Mouse (Mus musculus): ENCODE measurements at regions not wholly inside any gene's neighbourhood (a gene's known extent, or its start where the extent isn't known, plus 50 kb on each side); places are given as distances from the start of the nearest gene placed in this dataset.
A peak's percentile ranks its signal among the peaks of the same experiment; 100 is the strongest.

- Histone ChIP-seq H3K27me3 (ENCODE audit: insufficient read depth, low read length) (no peaks in the 10 kb centered on the region), H3K36me3 (ENCODE audit: insufficient read depth) (no peaks in the 10 kb centered on the region), H3K4me2 (ENCODE audit: low read depth) (no peak overlapping the region), H3K9ac (no peak overlapping the region), H3K4me1 (ENCODE audit: insufficient read depth) (no peaks in the 10 kb centered on the region), H3K4me3 (ENCODE audit: low read depth, low read length) (no peak overlapping the region), H3K27ac (ENCODE audit: low read depth, low read length) (no peak overlapping the region), H3K9me3 (ENCODE audit: low read length) (no peaks in the 10 kb centered on the region)
- 28% methylated on average over 1 of the region's 1 CpGs for WGBS
- TF ChIP-seq CTCF (IDR thresholded peaks at IDR 0.05; ENCODE audit: low read depth) = no peak
- peak; percentile 66 for DNase-seq
- ATAC-seq = peak; percentile 83
Observed at GRCm38 (mm10) chr9:26383996-26384395, 349.5 kb upstream of the B3gat1 start.

GRCm38 (mm10) chr9:26398635-26399034 lies 334.9 kb upstream of the B3gat1 start:
- no peak overlapping the region for H3K9ac ChIP-seq
- H3K9me3 ChIP-seq (ENCODE audit: low read length) = no peaks in the 10 kb centered on the region
- ATAC-seq (no peak), DNase-seq (peak; percentile 51)
- no peak overlapping the region for H3K27ac ChIP-seq (ENCODE audit: low read depth, low read length)
- WGBS = 69% methylated on average over 3 of the region's 3 CpGs
- H3K4me2 ChIP-seq (ENCODE audit: low read depth) = no peak overlapping the region
- H3K4me3 ChIP-seq (ENCODE audit: low read depth, low read length) = no peak overlapping the region
- H3K36me3 ChIP-seq (ENCODE audit: insufficient read depth) = no peaks in the 10 kb centered on the region
- no peaks in the 10 kb centered on the region for H3K27me3 ChIP-seq (ENCODE audit: insufficient read depth, low read length)
- TF ChIP-seq CTCF (IDR thresholded peaks at IDR 0.05; ENCODE audit: low read depth) = no peak
- H3K4me1 ChIP-seq (ENCODE audit: insufficient read depth) = no peaks in the 10 kb centered on the region

- H3K4me3 ChIP-seq (ENCODE audit: low read depth, low read length) = no peak overlapping the region
- 49% methylated on average over 11 of the region's 11 CpGs for WGBS
- no peak; the same call in 1 of the 2 replicates for ATAC-seq
Observed at GRCm38 (mm10) chr9:26422897-26423823, 310.4 kb upstream of the B3gat1 start.

GRCm38 (mm10) chr9:26435507-26435906 lies 298.0 kb upstream of the B3gat1 start:
- no peak overlapping the region for H3K4me3 ChIP-seq (ENCODE audit: low read depth, low read length)
- H3K27ac ChIP-seq (ENCODE audit: low read depth, low read length) = no peak overlapping the region
- TF ChIP-seq CTCF (IDR thresholded peaks at IDR 0.05; ENCODE audit: low read depth) = no peak
- no peaks in the 10 kb centered on the region for H3K27me3 ChIP-seq (ENCODE audit: insufficient read depth, low read length)
- ATAC-seq (no peak), DNase-seq (peak; percentile 35)
- no peaks in the 10 kb centered on the region for H3K9me3 ChIP-seq (ENCODE audit: low read length)
- H3K4me2 ChIP-seq (ENCODE audit: low read depth) = no peak overlapping the region
- WGBS = 26% methylated on average over 2 of the region's 2 CpGs
- H3K36me3 ChIP-seq (ENCODE audit: insufficient read depth) = no peaks in the 10 kb centered on the region
- H3K4me1 ChIP-seq (ENCODE audit: insufficient read depth) = no peaks in the 10 kb centered on the region
- H3K9ac ChIP-seq = no peak overlapping the region

More at GRCm38 (mm10) chr9:26422897-26423823, 310.4 kb upstream of the B3gat1 start:
- no peaks in the 10 kb centered on the region for H3K36me3 ChIP-seq (ENCODE audit: insufficient read depth)
- no peaks in the 10 kb centered on the region for H3K27me3 ChIP-seq (ENCODE audit: insufficient read depth, low read length)
- no peak overlapping the region for H3K27ac ChIP-seq (ENCODE audit: low read depth, low read length)
- no peaks in the 10 kb centered on the region for H3K4me1 ChIP-seq (ENCODE audit: insufficient read depth)
- no peak for TF ChIP-seq CTCF (IDR thresholded peaks at IDR 0.05; ENCODE audit: low read depth)
- H3K4me2 ChIP-seq (ENCODE audit: low read depth) = no peak overlapping the region
- H3K9ac ChIP-seq = no peak overlapping the region
- no peaks in the 10 kb centered on the region for H3K9me3 ChIP-seq (ENCODE audit: low read length)
- DNase-seq = peak; percentile 5

- Histone ChIP-seq H3K4me1 (ENCODE audit: insufficient read depth) (no peaks in the 10 kb centered on the region), H3K27ac (ENCODE audit: low read depth, low read length) (no peak overlapping the region), H3K9ac (no peak overlapping the region), H3K27me3 (ENCODE audit: insufficient read depth, low read length) (no peaks in the 10 kb centered on the region), H3K4me3 (ENCODE audit: low read depth, low read length) (no peak overlapping the region), H3K36me3 (ENCODE audit: insufficient read depth) (no peaks in the 10 kb centered on the region), H3K9me3 (ENCODE audit: low read length) (no peaks in the 10 kb centered on the region), H3K4me2 (ENCODE audit: low read depth) (no peak overlapping the region)
- ATAC-seq (no peak), DNase-seq (no peak)
- WGBS = 50% methylated on average over 2 of the region's 2 CpGs
- TF ChIP-seq CTCF (IDR thresholded peaks at IDR 0.05; ENCODE audit: low read depth) = no peak
Observed at GRCm38 (mm10) chr9:26437244-26437643, 296.3 kb upstream of the B3gat1 start.

- 52% methylated on average over 7 of the region's 7 CpGs for WGBS
- ATAC-seq (peak; percentile 43; the same call in 1 of the 2 replicates), DNase-seq (no peak)
- no peak overlapping the region for H3K4me2 ChIP-seq (ENCODE audit: low read depth)
- TF ChIP-seq CTCF (IDR thresholded peaks at IDR 0.05; ENCODE audit: low read depth) = no peak
- H3K4me3 ChIP-seq (ENCODE audit: low read depth, low read length) = no peak overlapping the region
- H3K4me1 ChIP-seq (ENCODE audit: insufficient read depth) = no peaks in the 10 kb centered on the region
- no peak overlapping the region for H3K27ac ChIP-seq (ENCODE audit: low read depth, low read length)
- H3K9me3 ChIP-seq (ENCODE audit: low read length) = no peaks in the 10 kb centered on the region
- no peak overlapping the region for H3K9ac ChIP-seq
- no peaks in the 10 kb centered on the region for H3K27me3 ChIP-seq (ENCODE audit: insufficient read depth, low read length)
- no peaks in the 10 kb centered on the region for H3K36me3 ChIP-seq (ENCODE audit: insufficient read depth)
Observed at GRCm38 (mm10) chr9:26453924-26454323, 279.6 kb upstream of the B3gat1 start.

GRCm38 (mm10) chr9:26461081-26461480 lies 272.4 kb upstream of the B3gat1 start:
- TF ChIP-seq CTCF (IDR thresholded peaks at IDR 0.05; ENCODE audit: low read depth) = no peak
- no peak overlapping the region for H3K4me3 ChIP-seq (ENCODE audit: low read depth, low read length)
- H3K27me3 ChIP-seq (ENCODE audit: insufficient read depth, low read length) = no peaks in the 10 kb centered on the region
- H3K27ac ChIP-seq (ENCODE audit: low read depth, low read length) = no peak overlapping the region
- ATAC-seq = no peak; the same call in 1 of the 2 replicates
- no peaks in the 10 kb centered on the region for H3K36me3 ChIP-seq (ENCODE audit: insufficient read depth)
- H3K9ac ChIP-seq = no peak overlapping the region
- H3K9me3 ChIP-seq (ENCODE audit: low read length) = no peaks in the 10 kb centered on the region
- DNase-seq = no peak
- H3K4me2 ChIP-seq (ENCODE audit: low read depth) = no peak overlapping the region
- WGBS = 4% methylated on average over 2 of the region's 2 CpGs
- no peaks in the 10 kb centered on the region for H3K4me1 ChIP-seq (ENCODE audit: insufficient read depth)

Measured in forebrain, postnatal 0 days (tissue).